In the genomic region with DNA sequence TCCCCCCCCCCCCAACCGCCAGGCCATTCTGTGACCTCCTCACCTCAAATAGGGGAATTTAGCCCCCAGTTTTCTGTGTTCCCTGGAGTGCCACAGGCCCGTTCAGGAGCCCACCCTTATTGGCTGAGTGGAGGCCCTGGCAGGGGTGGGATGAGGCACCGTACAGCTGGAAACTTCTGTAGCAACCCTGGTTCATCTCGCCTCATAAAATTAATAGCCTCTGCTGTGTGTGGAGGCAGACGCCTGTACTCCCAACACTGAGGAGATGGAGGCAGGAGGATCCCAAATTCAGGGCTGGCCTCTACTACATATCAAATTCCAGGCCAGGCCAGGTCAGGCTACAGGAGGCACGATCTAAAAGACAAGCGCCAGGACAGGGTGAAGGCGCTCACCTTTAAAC, we compare ENCODE assay signal across 22 mouse cellular contexts. TPM values are rescaled to one million over a fixed set of nuclear protein-coding genes. Genes with fewer than 3 reads are reported as not detected.
A peak's percentile ranks its signal among the peaks of the same experiment; 100 is the strongest.
DNase-seq lines count a peak whose midpoint lies in the region; ATAC-seq and TF ChIP-seq lines count a peak whose summit lies in the region.
"Had no signal": no experiment of that assay in that cellular context is flagged by ENCODE, and none has a peak within 500 bp of the region (broad histone marks: within the 10 kb centered on the region; RNA-seq: fewer than 3 reads in every experiment).

No protein-coding gene starts in this region.

- ATAC-seq in kidney, embryonic 14.5 days (ENCODE audit: low FRiP score, low TSS enrichment) = peak; percentile 56
- no peak for ATAC-seq in kidney, postnatal 0 days (replicated peaks; ENCODE audit: low FRiP score, low read depth)
- ATAC-seq in midbrain, embryonic 11.5 days (ENCODE audit: low FRiP score) = no peak
- ATAC-seq in midbrain, embryonic 16.5 days = no peak
- ATAC-seq: forebrain, embryonic 14.5 days; forebrain, postnatal 0 days had no signal

- DNase-seq in kidney, adult 2 months = no peak
- peak; percentile 6 for DNase-seq in kidney, postnatal 0 days (ENCODE audit: low spot score)
- DNase-seq in kidney, adult 18-20 months = no peak
- DNase-seq in midbrain, embryonic 11.5 days (ENCODE audit: low spot score, missing footprints) = peak; percentile 69
- DNase-seq: B cell, adult 2 months; cerebellum, adult 11 months; cerebellum, adult 2 months; cerebellum, adult 9-11 months; cerebellum, postnatal 25 days; forebrain, postnatal 0 days; gastrocnemius, adult 2 months; gastrocnemius, postnatal 14 days; heart, adult 11 months had no signal

- no peaks in the 10 kb centered on the region for H3K36me3 ChIP-seq in kidney, embryonic 14.5 days (ENCODE audit: control insufficient read depth, insufficient read depth, low read length)
- H3K36me3 ChIP-seq in kidney, adult 2 months (ENCODE audit: control insufficient read depth, insufficient read depth, low read length) = no peaks in the 10 kb centered on the region
- H3K36me3 ChIP-seq in kidney, postnatal 0 days (ENCODE audit: insufficient read depth, low read length) = no peaks in the 10 kb centered on the region
- H3K36me3 ChIP-seq in midbrain, embryonic 11.5 days (ENCODE audit: control insufficient read depth, insufficient read depth, low read length) = no peaks in the 10 kb centered on the region
- no peaks in the 10 kb centered on the region for H3K36me3 ChIP-seq in midbrain, embryonic 16.5 days (ENCODE audit: control insufficient read depth, insufficient read depth, low read length)
- H3K36me3 ChIP-seq: embryonic facial prominence, embryonic 12.5 days; embryonic facial prominence, embryonic 15.5 days; hindbrain, embryonic 12.5 days; hindbrain, embryonic 15.5 days had no signal

- H3K9me3 ChIP-seq in kidney, embryonic 14.5 days (ENCODE audit: control insufficient read depth, low read length) = no peaks in the 10 kb centered on the region
- no peaks in the 10 kb centered on the region for H3K9me3 ChIP-seq in kidney, postnatal 0 days (replicated peaks; ENCODE audit: low read length)
- H3K9me3 ChIP-seq in midbrain, embryonic 11.5 days (ENCODE audit: control insufficient read depth, low read length) = no peaks in the 10 kb centered on the region
- H3K9me3 ChIP-seq in midbrain, embryonic 16.5 days (replicated peaks; ENCODE audit: control insufficient read depth, low read length, poor library complexity, severe bottlenecking) = no peaks in the 10 kb centered on the region
- H3K9me3 ChIP-seq: embryonic facial prominence, embryonic 12.5 days; embryonic facial prominence, embryonic 15.5 days; hindbrain, embryonic 12.5 days; hindbrain, embryonic 15.5 days had no signal

- H3K4me1 ChIP-seq in kidney, embryonic 14.5 days (ENCODE audit: control insufficient read depth, insufficient read depth, low read length) = peaks cover 16% of the 10 kb centered on the region; the same call in 1 of the 2 replicates
- no peaks in the 10 kb centered on the region for H3K4me1 ChIP-seq in kidney, adult 2 months (ENCODE audit: control insufficient read depth, insufficient read depth, low read length)
- peaks cover 8% of the 10 kb centered on the region; the same call in 1 of the 2 replicates for H3K4me1 ChIP-seq in kidney, postnatal 0 days (replicated peaks; ENCODE audit: insufficient read depth, low read length)
- peaks cover 9% of the 10 kb centered on the region for H3K4me1 ChIP-seq in midbrain, embryonic 11.5 days (ENCODE audit: control insufficient read depth, insufficient read depth, low read length)
- peaks cover 15% of the 10 kb centered on the region for H3K4me1 ChIP-seq in midbrain, embryonic 16.5 days (ENCODE audit: control insufficient read depth, insufficient read depth, low read length)

- H3K4me2 ChIP-seq in kidney, embryonic 14.5 days (replicated peaks; ENCODE audit: low read depth, low read length) = no peak overlapping the region
- H3K4me2 ChIP-seq in kidney, postnatal 0 days (ENCODE audit: low read length) = no peak overlapping the region
- H3K4me2 ChIP-seq in midbrain, embryonic 11.5 days = no peak overlapping the region
- H3K4me2 ChIP-seq in midbrain, embryonic 16.5 days (ENCODE audit: low read length) = no peak overlapping the region

- no peak overlapping the region for H3K4me3 ChIP-seq in kidney, embryonic 14.5 days (ENCODE audit: low read length)
- H3K4me3 ChIP-seq in kidney, adult 2 months (ENCODE audit: insufficient read depth, low read depth, low read length) = no peak overlapping the region
- H3K4me3 ChIP-seq in kidney, postnatal 0 days (replicated peaks; ENCODE audit: low read depth, low read length) = no peak overlapping the region
- H3K4me3 ChIP-seq in midbrain, embryonic 11.5 days (ENCODE audit: low read depth, low read length) = no peak overlapping the region
- H3K4me3 ChIP-seq in midbrain, embryonic 16.5 days (ENCODE audit: low read depth, low read length) = no peak overlapping the region

- no peak overlapping the region for H3K27ac ChIP-seq in kidney, embryonic 14.5 days (ENCODE audit: low read depth, low read length)
- H3K27ac ChIP-seq in kidney, adult 2 months (ENCODE audit: insufficient read depth, low read depth, low read length) = no peak overlapping the region
- no peak overlapping the region for H3K27ac ChIP-seq in kidney, postnatal 0 days
- H3K27ac ChIP-seq in midbrain, embryonic 11.5 days (ENCODE audit: low read depth, low read length) = no peak overlapping the region
- H3K27ac ChIP-seq in midbrain, embryonic 16.5 days (ENCODE audit: low read length) = no peak overlapping the region
- H3K27ac ChIP-seq: embryonic facial prominence, embryonic 12.5 days; embryonic facial prominence, embryonic 15.5 days; gastrocnemius, adult 2 months; hindbrain, embryonic 12.5 days; hindbrain, embryonic 15.5 days had no signal

- WGBS in kidney, embryonic 14.5 days = 28% methylated on average over 8 of the region's 8 CpGs
- 53% methylated on average over 8 of the region's 8 CpGs for WGBS in kidney, adult 2 months
- WGBS in kidney, postnatal 0 days = 23% methylated on average over 8 of the region's 8 CpGs
- WGBS in midbrain, embryonic 11.5 days = 64% methylated on average over 8 of the region's 8 CpGs
- 70% methylated on average over 8 of the region's 8 CpGs for WGBS in midbrain, embryonic 16.5 days

- H3K9ac ChIP-seq in kidney, embryonic 14.5 days (ENCODE audit: low read depth, low read length) = no peak overlapping the region
- no peak overlapping the region for H3K9ac ChIP-seq in kidney, postnatal 0 days (ENCODE audit: low read depth, low read length)
- no peak overlapping the region for H3K9ac ChIP-seq in midbrain, embryonic 11.5 days (ENCODE audit: low read length)
- H3K9ac ChIP-seq in midbrain, embryonic 16.5 days (ENCODE audit: low read depth, low read length) = no peak overlapping the region
- H3K9ac ChIP-seq: embryonic facial prominence, embryonic 15.5 days; forebrain, postnatal 0 days; hindbrain, embryonic 12.5 days; hindbrain, embryonic 15.5 days had no signal

- no peak for TF ChIP-seq POLR2A in kidney, adult 2 months (IDR thresholded peaks at IDR 0.05; ENCODE audit: low read depth, low read length)

- no peak for TF ChIP-seq CTCF in kidney, adult 2 months (conservative IDR thresholded peaks at IDR 0.05; ENCODE audit: insufficient read depth, insufficient read length, low read depth, low read length)
- no peak for TF ChIP-seq CTCF in kidney, postnatal 0 days (IDR thresholded peaks at IDR 0.05; ENCODE audit: low read depth)

- H3K27me3 ChIP-seq in kidney, embryonic 14.5 days (ENCODE audit: control insufficient read depth, insufficient read depth, low read length) = peaks cover 57% of the 10 kb centered on the region
- peaks cover 5% of the 10 kb centered on the region for H3K27me3 ChIP-seq in kidney, adult 2 months (replicated peaks; ENCODE audit: control insufficient read depth, insufficient read depth, low read length)
- H3K27me3 ChIP-seq in kidney, postnatal 0 days (ENCODE audit: insufficient read depth, low read length) = peaks cover 49% of the 10 kb centered on the region
- peaks cover 61% of the 10 kb centered on the region for H3K27me3 ChIP-seq in midbrain, embryonic 11.5 days (ENCODE audit: control insufficient read depth, insufficient read depth, low read length)
- peaks cover 60% of the 10 kb centered on the region for H3K27me3 ChIP-seq in midbrain, embryonic 16.5 days (ENCODE audit: control insufficient read depth, insufficient read depth, low read depth, low read length)

RNA-seq across cellular contexts. Expression of gene Npas1, which starts 3.7 kb away (rescaled TPM):
- polyA plus RNA-seq in kidney, embryonic 14.5 days (2014; fragmentation: Nextera tagmentation; extraction: Ambion mirVana) = 0.13 TPM in 1 of 2 replicates, not detected in the other
- not detected in 2 replicates for polyA plus RNA-seq in kidney, adult 2 months (2012; rRNA removed)
- 0.33 TPM in 2 replicates for polyA plus RNA-seq in kidney, postnatal 0 days (2015; fragmentation: Nextera tagmentation; extraction: Ambion mirVana)
- 0.30 TPM in 2 replicates for polyA plus RNA-seq in midbrain, embryonic 11.5 days (2014; fragmentation: Nextera tagmentation; extraction: Ambion mirVana)
- polyA plus RNA-seq in midbrain, embryonic 16.5 days (2015; fragmentation: Nextera tagmentation; extraction: Ambion mirVana) = 4.2 and 6.4 TPM in 2 replicates
- polyA plus RNA-seq: adrenal gland, adult 2 months; heart, embryonic 11.5 days had no signal

RNA-seq across cellular contexts. Expression of gene Tmem160, which starts 21.3 kb away (rescaled TPM):
- 56.0 TPM in 2 replicates for polyA plus RNA-seq in kidney, embryonic 14.5 days (2014; fragmentation: Nextera tagmentation; extraction: Ambion mirVana)
- 112 and 125 TPM in 2 replicates for polyA plus RNA-seq in kidney, adult 2 months (2012; rRNA removed)
- polyA plus RNA-seq in kidney, postnatal 0 days (2015; fragmentation: Nextera tagmentation; extraction: Ambion mirVana) = 74.2 and 81.9 TPM in 2 replicates
- 40.0 and 49.2 TPM in 2 replicates for polyA plus RNA-seq in midbrain, embryonic 11.5 days (2014; fragmentation: Nextera tagmentation; extraction: Ambion mirVana)
- 66.9 and 75.6 TPM in 2 replicates for polyA plus RNA-seq in midbrain, embryonic 16.5 days (2015; fragmentation: Nextera tagmentation; extraction: Ambion mirVana)

Comparison
In these comparisons a context has a peak if more than half of its experiments do, and no peak if none do; other contexts are left out.
1. DNase-seq: peak in kidney, postnatal 0 days (single experiment) and midbrain, embryonic 11.5 days (single experiment); none in kidney, adult 2 months (single experiment) and kidney, adult 18-20 months (single experiment).